Mouse (Mus musculus): ENCODE measurements around the gene Rpl12.

DNA sequence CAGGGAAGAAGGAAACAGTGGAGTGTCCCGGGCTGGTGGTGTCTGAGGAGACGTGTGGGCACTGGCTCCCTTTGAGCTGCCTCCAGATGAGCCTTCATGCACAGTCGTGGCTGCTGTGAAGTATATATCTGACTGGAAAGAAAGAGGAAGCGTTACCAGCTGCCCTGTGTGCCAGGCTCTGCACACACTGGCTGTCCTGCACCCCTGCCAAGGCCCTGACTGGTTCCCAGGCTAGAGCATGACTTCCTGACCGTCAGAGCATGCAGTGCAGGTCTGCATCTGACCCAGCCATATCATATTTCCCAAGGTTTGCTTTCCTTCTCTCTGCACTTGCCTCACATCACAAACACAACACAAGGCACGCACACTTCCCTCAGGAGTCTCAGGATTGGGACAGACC lies 30.8 kb downstream of the Rpl12 start:
- TF ChIP-seq GATA1 (IDR thresholded peaks at IDR 0.05; ENCODE audit: low read length) = no peak
- TF ChIP-seq TAL1 (IDR thresholded peaks at IDR 0.05; ENCODE audit: low read length) = no peak

All from erythroblast, embryonic 14.5 days (primary cell).